Mouse (Mus musculus): ENCODE data around the gene Olfr351. TPM values are rescaled to one million over a fixed set of nuclear protein-coding genes. Genes with fewer than 3 reads are reported as not detected.

Gene Olfr351
- not detected for polyA plus RNA-seq (2017; shearing (Covaris generic))

GRCm38 (mm10) chr2:36862560-36862959 lies at the start of gene Olfr351:
Gene Olfr351 (minus strand): TSS chr2:36862660.

DNA sequence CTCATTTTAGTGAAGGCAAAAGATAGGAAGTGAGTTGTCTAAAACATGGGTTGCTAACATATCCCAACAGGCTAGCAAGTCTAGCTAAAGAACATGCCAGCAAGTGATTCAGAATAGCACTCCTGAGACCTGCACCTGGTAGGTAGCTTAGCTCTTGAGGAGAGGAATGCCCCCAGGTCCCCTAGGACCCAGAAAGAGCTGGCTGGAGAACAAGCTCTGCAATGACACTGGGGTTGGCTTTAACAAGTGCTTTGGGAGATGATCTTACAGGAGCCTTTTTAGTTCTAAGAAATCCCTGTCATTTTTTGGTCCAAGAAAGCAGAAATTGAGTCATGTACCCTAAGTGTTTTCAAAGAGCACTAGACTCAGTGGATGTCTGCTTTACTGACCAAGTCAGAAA lies 42.9 kb upstream of the Olfr351 start, which contains the start of gene Olfr354:
Gene Olfr354, plus strand, starts transcription at position 301 of the 400 bp plus-strand sequence.

DNA sequence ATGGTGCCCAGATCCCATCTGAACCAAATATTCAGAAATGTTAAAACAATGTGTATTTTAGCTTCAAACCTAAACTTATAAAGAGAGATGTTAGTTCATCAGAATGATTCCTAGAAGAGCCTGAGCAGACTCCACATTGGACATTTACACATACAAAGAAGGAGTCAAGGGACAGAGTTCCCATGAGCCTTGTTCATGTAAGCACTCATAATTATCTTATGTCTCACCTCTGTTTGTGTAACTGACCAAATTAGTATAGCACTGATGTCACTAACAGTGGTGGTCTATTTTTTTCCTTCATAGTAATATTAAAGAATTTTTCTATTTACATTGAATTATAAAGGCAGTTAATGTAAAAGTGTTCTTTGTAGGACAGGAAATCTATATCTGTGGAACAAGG lies 30.4 kb upstream of the Olfr351 start, which contains the start of gene Olfr353:
Gene Olfr353, minus strand, starts transcription at position 101 of the 400 bp plus-strand sequence.

GRCm38 (mm10) chr2:36868160-36868559 lies 5.7 kb upstream of the Olfr351 start, which contains the start of gene Olfr352:
Gene Olfr352 (plus strand): TSS chr2:36868460.

DNA sequence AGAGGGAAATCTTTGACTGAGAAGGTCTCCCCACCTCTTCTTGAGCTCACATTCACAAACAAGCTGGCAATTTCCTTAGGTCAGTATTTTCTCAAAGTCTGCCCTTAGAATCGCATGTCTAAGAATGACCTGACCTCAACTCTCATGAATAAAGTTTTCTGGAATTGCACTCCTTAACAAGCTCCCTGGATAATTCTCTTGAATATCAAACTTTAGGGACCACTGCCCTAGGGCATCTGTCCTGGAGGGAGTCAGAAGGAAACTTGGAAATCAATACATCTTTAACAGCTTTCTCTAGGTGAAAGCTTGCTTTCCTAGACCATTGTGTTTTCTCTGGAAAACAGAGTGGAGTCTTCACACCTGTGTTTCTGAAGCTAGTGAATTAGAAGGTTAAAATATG lies 16.4 kb downstream of the Olfr351 start, which contains the start of gene Olfr350:
Gene Olfr350, plus strand, starts transcription at position 301 of the 400 bp plus-strand sequence.

DNA sequence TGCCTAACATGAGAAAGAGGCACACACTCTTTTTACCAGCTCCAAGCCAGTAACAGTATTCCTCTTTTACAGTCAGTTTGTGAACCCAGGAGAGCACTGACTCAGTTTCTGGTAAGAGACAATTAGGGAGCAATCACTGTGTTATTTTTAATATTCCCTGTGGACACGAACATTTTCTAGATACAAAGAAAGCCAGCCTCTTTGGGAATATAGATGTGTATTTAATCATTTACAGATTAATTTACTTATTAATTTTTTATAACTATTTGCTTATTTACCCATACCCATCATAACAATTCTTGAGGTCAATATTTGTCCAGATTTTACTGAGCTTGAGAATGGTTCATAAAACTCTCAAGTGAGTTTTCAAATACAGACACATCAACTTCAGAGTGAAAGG lies 45.5 kb downstream of the Olfr351 start, which contains the start of gene Olfr3:
Gene Olfr3, minus strand, starts transcription at position 101 of the 400 bp plus-strand sequence.

Other genes with a start within 250 kb of the Olfr351 start
- not detected for gene Olfr345, start 222.6 kb downstream of the Olfr351 start, polyA plus RNA-seq (2017; shearing (Covaris generic))
- gene Olfr346, start 176.9 kb downstream of the Olfr351 start, polyA plus RNA-seq (2017; shearing (Covaris generic)) = not detected
- gene Olfr347, start 130.8 kb downstream of the Olfr351 start, polyA plus RNA-seq (2017; shearing (Covaris generic)) = not detected
- not detected for gene Olfr348, start 78.4 kb downstream of the Olfr351 start, polyA plus RNA-seq (2017; shearing (Covaris generic))
- not detected for gene Olfr50, start 72.1 kb downstream of the Olfr351 start, polyA plus RNA-seq (2017; shearing (Covaris generic))
- gene Olfr3, start 45.6 kb downstream of the Olfr351 start, polyA plus RNA-seq (2017; shearing (Covaris generic)) = not detected
- not detected for gene Olfr350, start 16.4 kb downstream of the Olfr351 start, polyA plus RNA-seq (2017; shearing (Covaris generic))
- 0.18 TPM for gene Olfr352, start 5.8 kb upstream of the Olfr351 start, polyA plus RNA-seq (2017; shearing (Covaris generic))
- gene Olfr353, start 30.3 kb upstream of the Olfr351 start, polyA plus RNA-seq (2017; shearing (Covaris generic)) = not detected
- 0.16 TPM for gene Olfr354, start 43.0 kb upstream of the Olfr351 start, polyA plus RNA-seq (2017; shearing (Covaris generic))
- 0.62 TPM for gene Olfr355, start 66.2 kb upstream of the Olfr351 start, polyA plus RNA-seq (2017; shearing (Covaris generic))
- gene Olfr356, start 74.5 kb upstream of the Olfr351 start, polyA plus RNA-seq (2017; shearing (Covaris generic)) = not detected
- not detected for gene Olfr357, start 131.2 kb upstream of the Olfr351 start, polyA plus RNA-seq (2017; shearing (Covaris generic))
- not detected for gene Olfr358, start 146.7 kb upstream of the Olfr351 start, polyA plus RNA-seq (2017; shearing (Covaris generic))
- gene Olfr360, start 203.1 kb upstream of the Olfr351 start, polyA plus RNA-seq (2017; shearing (Covaris generic)) = not detected
- 0.27 TPM for gene Olfr361, start 226.6 kb upstream of the Olfr351 start, polyA plus RNA-seq (2017; shearing (Covaris generic))

Measured in effector memory CD4-positive, alpha-beta T cell, adult 7 months (primary cell).